Mouse (Mus musculus) lung, postnatal 10 days (tissue): ENCODE results near the gene Sct.

ENCODE experiments used
- DNase-seq: peaks from one replicate; pipeline ENCODE4 v3.0.0; 2021

The Sct gene

GRCm38 (mm10) chr7:141278766-141279590 is at the start of gene Sct:
TSS of gene Sct (minus strand) at chr7:141279133.
- DNase-seq = peak; percentile 34

GRCm38 (mm10) chr7:141328373-141328990 is 49.5 kb upstream of the Sct start:
- DNase-seq = no peak

- peak; percentile 99 for DNase-seq
These were observed 48.8 kb upstream of the Sct start, which contains the start of the genes Deaf1 and Tmem80 for GRCm38 (mm10) chr7:141327469-141328372. TSS of gene Deaf1 (minus strand) at chr7:141327690. TSS of gene Tmem80 (plus strand) at chr7:141327739.

- DNase-seq = no peak
These were observed 47.9 kb upstream of the Sct start for GRCm38 (mm10) chr7:141326546-141327446.

- no peak for DNase-seq
These were observed 45.8 kb upstream of the Sct start for GRCm38 (mm10) chr7:141324686-141325085.

- no peak for DNase-seq
These were observed 40.5 kb upstream of the Sct start for GRCm38 (mm10) chr7:141319446-141319845.

- DNase-seq = no peak
These were observed 38.7 kb upstream of the Sct start for GRCm38 (mm10) chr7:141317619-141318132.

- peak; percentile 60 for DNase-seq
These were observed 37.0 kb upstream of the Sct start for GRCm38 (mm10) chr7:141315974-141316373.

GRCm38 (mm10) chr7:141315076-141315475 is 36.1 kb upstream of the Sct start:
- DNase-seq = no peak

- no peak for DNase-seq
These were observed 35.5 kb upstream of the Sct start for GRCm38 (mm10) chr7:141314416-141314815.

GRCm38 (mm10) chr7:141304537-141304936 is 25.6 kb upstream of the Sct start:
- no peak for DNase-seq

- DNase-seq = no peak
These were observed 23.9 kb upstream of the Sct start for GRCm38 (mm10) chr7:141302702-141303268.

- no peak for DNase-seq
These were observed 22.5 kb upstream of the Sct start for GRCm38 (mm10) chr7:141301386-141301785.

GRCm38 (mm10) chr7:141299175-141299574 is 20.2 kb upstream of the Sct start:
- DNase-seq = no peak

- no peak for DNase-seq
These were observed 19.2 kb upstream of the Sct start for GRCm38 (mm10) chr7:141297926-141298650.

- no peak for DNase-seq
These were observed 15.5 kb upstream of the Sct start for GRCm38 (mm10) chr7:141294479-141294878.

- peak; percentile 69 for DNase-seq
These were observed 15.0 kb upstream of the Sct start for GRCm38 (mm10) chr7:141293852-141294471.

GRCm38 (mm10) chr7:141292583-141293388 is 13.9 kb upstream of the Sct start:
- no peak for DNase-seq

- DNase-seq = peak; percentile 35
These were observed 13.1 kb upstream of the Sct start, which contains the start of gene Drd4 for GRCm38 (mm10) chr7:141291921-141292582. TSS of gene Drd4 (plus strand) at chr7:141292006.
